Mouse (Mus musculus): ENCODE measurements around the gene B3galt4. TPM values are rescaled to one million over a fixed set of nuclear protein-coding genes. Genes with fewer than 3 reads are reported as not detected.

B3galt4 gene
- polyA plus RNA-seq, 1 experiment from 2014 or later = 15.2 TPM

DNA sequence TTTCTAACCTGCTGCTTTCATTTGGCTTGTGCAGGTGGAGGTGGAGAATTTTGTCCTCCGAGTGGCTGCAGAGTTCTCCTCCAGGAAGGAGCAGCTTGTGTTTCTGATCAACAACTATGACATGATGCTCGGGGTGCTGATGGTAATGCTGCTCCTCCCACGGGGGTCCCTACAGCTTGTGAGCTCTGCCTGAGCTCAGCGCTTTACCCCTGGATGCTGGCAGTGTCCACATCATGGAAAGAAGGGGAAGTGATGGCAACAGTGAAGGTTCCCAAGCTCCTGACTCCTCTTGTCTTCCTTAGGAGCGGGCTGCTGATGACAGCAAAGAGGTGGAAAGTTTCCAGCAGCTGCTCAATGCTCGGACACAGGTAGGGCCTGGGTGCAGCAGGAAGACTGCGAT is 11.6 kb upstream of the B3galt4 start:
- DNase-seq (ENCODE audit: low spot score) = no peak
- Histone ChIP-seq H3K4me2 (replicated peaks; ENCODE audit: low read depth) (no peak overlapping the region), H3K4me1 (replicated peaks; ENCODE audit: control insufficient read depth, insufficient read depth) (no peaks in the 10 kb centered on the region), H3K36me3 (ENCODE audit: control insufficient read depth, insufficient read depth, low read length) (peaks cover 9% of the 10 kb centered on the region; the same call in 1 of the 2 replicates), H3K27me3 (ENCODE audit: control insufficient read depth, insufficient read depth, low read length) (no peaks in the 10 kb centered on the region), H3K27ac (replicated peaks) (no peak overlapping the region), H3K4me3 (ENCODE audit: low read depth, low read length) (no peak overlapping the region), H3K9ac (ENCODE audit: low read length) (no peak overlapping the region), H3K9me3 (ENCODE audit: control insufficient read depth, low read length) (no peaks in the 10 kb centered on the region)
- 91% methylated on average over 7 of the region's 7 CpGs for WGBS
- no peak for ATAC-seq (ENCODE audit: low FRiP score, low TSS enrichment)
- no peak for TF ChIP-seq EP300 (optimal IDR thresholded peaks at IDR 0.05)
- TF ChIP-seq CTCF (IDR thresholded peaks at IDR 0.05; ENCODE audit: low read depth) = no peak

DNA sequence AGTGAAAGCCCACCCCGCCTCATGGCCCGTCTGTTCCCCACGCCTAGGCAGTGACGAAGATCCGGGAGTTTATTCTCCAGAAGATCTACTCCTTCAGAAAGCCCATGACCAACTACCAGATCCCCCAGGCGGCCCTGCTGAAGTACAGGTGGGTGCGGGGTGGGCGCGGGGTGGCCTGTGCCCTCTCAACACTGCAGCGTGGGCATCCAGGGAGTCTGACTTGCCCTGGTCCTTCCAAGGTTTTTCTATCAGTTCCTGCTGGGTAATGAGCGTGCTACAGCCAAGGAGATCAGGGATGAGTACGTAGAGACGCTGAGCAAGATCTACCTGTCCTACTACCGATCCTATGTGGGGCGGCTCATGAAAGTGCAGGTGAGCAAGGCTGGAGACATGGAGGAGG is 8.7 kb upstream of the B3galt4 start:
- no peak for ATAC-seq (ENCODE audit: low FRiP score, low TSS enrichment)
- H3K36me3 ChIP-seq (ENCODE audit: control insufficient read depth, insufficient read depth, low read length) = peaks cover 9% of the 10 kb centered on the region; the same call in 1 of the 2 replicates

DNA sequence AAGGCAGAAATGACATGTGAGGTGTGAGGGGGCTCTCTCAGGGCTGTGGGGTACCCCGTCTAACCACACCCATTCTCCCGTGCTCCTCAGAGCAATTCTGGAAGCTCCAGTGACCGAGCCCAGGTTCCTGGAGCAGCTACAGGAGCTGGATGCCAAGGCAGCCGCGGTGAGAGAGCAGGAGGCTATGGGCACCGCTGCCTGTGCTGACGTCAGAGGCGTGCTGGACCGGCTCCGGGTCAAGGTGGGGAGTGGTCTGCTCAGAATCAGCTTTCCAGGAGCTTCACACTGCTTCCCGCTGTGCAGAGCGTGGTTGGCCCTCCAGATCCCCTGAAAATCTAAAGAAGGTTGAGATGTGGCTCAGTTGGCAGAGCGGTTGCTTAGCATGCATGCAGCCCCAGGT is 7.8 kb upstream of the B3galt4 start:
- Histone ChIP-seq H3K36me3 (ENCODE audit: control insufficient read depth, insufficient read depth, low read length) (peaks cover 9% of the 10 kb centered on the region; the same call in 1 of the 2 replicates), H3K4me2 (replicated peaks; ENCODE audit: low read depth) (no peak overlapping the region), H3K27me3 (ENCODE audit: control insufficient read depth, insufficient read depth, low read length) (no peaks in the 10 kb centered on the region), H3K4me1 (replicated peaks; ENCODE audit: control insufficient read depth, insufficient read depth) (peaks cover 2% of the 10 kb centered on the region; the same call in 1 of the 2 replicates), H3K9ac (ENCODE audit: low read length) (no peak overlapping the region), H3K4me3 (ENCODE audit: low read depth, low read length) (no peak overlapping the region), H3K27ac (replicated peaks) (no peak overlapping the region), H3K9me3 (ENCODE audit: control insufficient read depth, low read length) (no peaks in the 10 kb centered on the region)
- WGBS = 95% methylated on average over 13 of the region's 13 CpGs
- ATAC-seq (ENCODE audit: low FRiP score, low TSS enrichment) (no peak), DNase-seq (ENCODE audit: low spot score) (no peak)
- TF ChIP-seq EP300 (optimal IDR thresholded peaks at IDR 0.05) (no peak), CTCF (IDR thresholded peaks at IDR 0.05; ENCODE audit: low read depth) (no peak)

More for the DNA sequence above, 8.7 kb upstream of the B3galt4 start:
- no peak overlapping the region for H3K4me2 ChIP-seq (replicated peaks; ENCODE audit: low read depth)
- 90% methylated on average over 15 of the region's 15 CpGs for WGBS
- no peak overlapping the region for H3K27ac ChIP-seq (replicated peaks)
- H3K4me1 ChIP-seq (replicated peaks; ENCODE audit: control insufficient read depth, insufficient read depth) = no peaks in the 10 kb centered on the region
- DNase-seq (ENCODE audit: low spot score) = no peak
- no peak overlapping the region for H3K4me3 ChIP-seq (ENCODE audit: low read depth, low read length)
- TF ChIP-seq EP300 (optimal IDR thresholded peaks at IDR 0.05) (no peak), CTCF (IDR thresholded peaks at IDR 0.05; ENCODE audit: low read depth) (no peak)
- H3K9ac ChIP-seq (ENCODE audit: low read length) = no peak overlapping the region
- H3K27me3 ChIP-seq (ENCODE audit: control insufficient read depth, insufficient read depth, low read length) = no peaks in the 10 kb centered on the region
- H3K9me3 ChIP-seq (ENCODE audit: control insufficient read depth, low read length) = no peaks in the 10 kb centered on the region

DNA sequence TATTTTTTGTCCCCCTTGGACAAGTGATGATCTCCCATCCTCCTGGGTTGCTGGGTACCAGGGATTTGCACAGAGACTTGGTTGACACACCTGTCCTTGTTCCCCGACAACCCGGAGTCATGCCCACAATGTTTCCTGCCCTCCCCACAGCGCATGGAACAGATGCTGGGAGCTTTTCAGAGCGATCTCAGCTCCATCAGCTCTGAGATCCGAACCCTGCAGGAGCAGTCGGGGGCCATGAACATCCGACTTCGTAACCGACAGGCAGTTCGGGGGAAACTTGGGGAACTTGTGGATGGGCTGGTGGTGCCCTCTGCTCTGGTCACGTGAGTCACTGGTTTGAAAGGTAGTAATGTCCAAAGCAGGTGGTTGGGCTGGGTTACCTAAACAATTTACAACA is 7.2 kb upstream of the B3galt4 start:
- no peaks in the 10 kb centered on the region for H3K9me3 ChIP-seq (ENCODE audit: control insufficient read depth, low read length)
- no peak overlapping the region for H3K4me2 ChIP-seq (replicated peaks; ENCODE audit: low read depth)
- no peak overlapping the region for H3K27ac ChIP-seq (replicated peaks)
- ATAC-seq (ENCODE audit: low FRiP score, low TSS enrichment) (no peak), DNase-seq (ENCODE audit: low spot score) (no peak)
- TF ChIP-seq CTCF (IDR thresholded peaks at IDR 0.05; ENCODE audit: low read depth) (no peak), EP300 (optimal IDR thresholded peaks at IDR 0.05) (no peak)
- no peak overlapping the region for H3K4me3 ChIP-seq (ENCODE audit: low read depth, low read length)
- peaks cover 2% of the 10 kb centered on the region; the same call in 1 of the 2 replicates for H3K4me1 ChIP-seq (replicated peaks; ENCODE audit: control insufficient read depth, insufficient read depth)
- H3K9ac ChIP-seq (ENCODE audit: low read length) = no peak overlapping the region
- H3K36me3 ChIP-seq (ENCODE audit: control insufficient read depth, insufficient read depth, low read length) = peaks cover 9% of the 10 kb centered on the region; the same call in 1 of the 2 replicates
- no peaks in the 10 kb centered on the region for H3K27me3 ChIP-seq (ENCODE audit: control insufficient read depth, insufficient read depth, low read length)
- WGBS = 91% methylated on average over 11 of the region's 11 CpGs

DNA sequence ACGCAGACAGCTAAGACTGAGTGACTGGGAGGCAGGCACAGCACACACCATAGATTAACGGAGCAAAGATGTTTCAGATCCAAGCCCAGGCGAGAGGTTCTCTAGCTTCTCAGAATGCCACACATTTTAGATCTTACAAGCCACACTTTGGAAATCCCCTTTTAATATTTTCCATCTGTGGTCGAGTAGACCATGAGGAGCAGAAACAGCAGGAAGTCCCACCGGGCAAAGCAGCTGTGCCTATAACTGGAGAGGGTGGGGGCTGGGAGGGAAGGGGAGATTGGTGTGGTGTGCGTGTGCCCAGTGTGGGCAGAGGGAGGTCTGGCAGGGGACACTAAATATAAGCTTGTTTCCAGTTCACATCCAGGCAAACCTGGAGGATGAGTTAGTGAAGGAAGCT is 6.2 kb upstream of the B3galt4 start:
- Histone ChIP-seq H3K36me3 (ENCODE audit: control insufficient read depth, insufficient read depth, low read length) (peaks cover 17% of the 10 kb centered on the region), H3K9me3 (ENCODE audit: control insufficient read depth, low read length) (no peaks in the 10 kb centered on the region), H3K4me2 (replicated peaks; ENCODE audit: low read depth) (no peak overlapping the region), H3K9ac (ENCODE audit: low read length) (no peak overlapping the region), H3K4me1 (replicated peaks; ENCODE audit: control insufficient read depth, insufficient read depth) (peaks cover 2% of the 10 kb centered on the region; the same call in 1 of the 2 replicates), H3K4me3 (ENCODE audit: low read depth, low read length) (no peak overlapping the region), H3K27ac (replicated peaks) (no peak overlapping the region), H3K27me3 (ENCODE audit: control insufficient read depth, insufficient read depth, low read length) (no peaks in the 10 kb centered on the region)
- 85% methylated on average over 6 of the region's 6 CpGs for WGBS
- TF ChIP-seq EP300 (optimal IDR thresholded peaks at IDR 0.05) (no peak), CTCF (IDR thresholded peaks at IDR 0.05; ENCODE audit: low read depth) (no peak)
- DNase-seq (ENCODE audit: low spot score) (no peak), ATAC-seq (ENCODE audit: low FRiP score, low TSS enrichment) (no peak)

DNA sequence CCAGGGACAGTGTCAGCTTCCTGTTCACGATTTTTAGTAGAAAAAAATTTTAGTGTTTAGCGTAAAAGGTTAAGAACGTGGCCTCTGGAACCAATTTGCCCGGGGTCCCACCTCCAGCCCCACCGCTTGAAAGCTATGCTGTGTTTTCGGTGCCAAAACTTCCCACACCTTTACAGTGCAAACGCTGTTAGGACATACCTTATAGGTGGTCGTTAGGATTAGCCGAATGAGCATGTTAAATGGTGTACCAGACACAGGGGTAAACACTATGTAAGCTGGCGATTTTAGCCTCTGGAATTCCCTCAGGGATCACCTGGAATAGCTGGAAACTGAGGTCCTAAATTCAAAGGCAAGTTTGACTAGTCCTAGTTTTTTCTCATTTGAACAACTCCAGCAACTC is 5.0 kb upstream of the B3galt4 start:
- Histone ChIP-seq H3K9ac (ENCODE audit: low read length) (peak overlapping the region; percentile 79), H3K9me3 (ENCODE audit: control insufficient read depth, low read length) (no peaks in the 10 kb centered on the region), H3K4me2 (replicated peaks; ENCODE audit: low read depth) (peak overlapping the region; percentile 72), H3K4me1 (replicated peaks; ENCODE audit: control insufficient read depth, insufficient read depth) (peaks cover 2% of the 10 kb centered on the region), H3K27ac (replicated peaks) (peak overlapping the region; percentile 91; the same call in 1 of the 2 replicates), H3K4me3 (ENCODE audit: low read depth, low read length) (peak overlapping the region; percentile 56), H3K36me3 (ENCODE audit: control insufficient read depth, insufficient read depth, low read length) (peaks cover 17% of the 10 kb centered on the region), H3K27me3 (ENCODE audit: control insufficient read depth, insufficient read depth, low read length) (no peaks in the 10 kb centered on the region)
- DNase-seq (ENCODE audit: low spot score) (no peak), ATAC-seq (ENCODE audit: low FRiP score, low TSS enrichment) (no peak)
- TF ChIP-seq EP300 (optimal IDR thresholded peaks at IDR 0.05) = no peak
- TF ChIP-seq CTCF (IDR thresholded peaks at IDR 0.05; ENCODE audit: low read depth) = no peak
- WGBS = 5% methylated on average over 10 of the region's 10 CpGs

All from stomach, postnatal 0 days (tissue).